Mouse (Mus musculus): ENCODE results near the gene Gm6096. TPM values are rescaled to one million over a fixed set of nuclear protein-coding genes. Genes with fewer than 3 reads are reported as not detected.

Gm6096 gene
- polyA plus RNA-seq, 1 experiment from 2014 or later: 1.1 TPM

- Histone ChIP-seq H3K9me3 (no peaks in the 10 kb centered on the region), H3K27ac (replicated peaks) (no peak overlapping the region), H3K4me3 (no peak overlapping the region), H3K4me1 (no peaks in the 10 kb centered on the region), H3K36me3 (0 out of 2 replicates have a peak, but pooled peaks cover 7% of the 10 kb centered on the region), H3K4me2 (replicated peaks) (no peak overlapping the region), H3K9ac (replicated peaks) (no peak overlapping the region), H3K27me3 (no peaks in the 10 kb centered on the region)
- 91% methylated on average over 3 of the region's 3 CpGs for WGBS
- ATAC-seq (ENCODE audit: low FRiP score, low read depth): no peak
Measured at GRCm38 (mm10) chr7:34276066-34276465, 25.2 kb downstream of the Gm6096 start.

DNA sequence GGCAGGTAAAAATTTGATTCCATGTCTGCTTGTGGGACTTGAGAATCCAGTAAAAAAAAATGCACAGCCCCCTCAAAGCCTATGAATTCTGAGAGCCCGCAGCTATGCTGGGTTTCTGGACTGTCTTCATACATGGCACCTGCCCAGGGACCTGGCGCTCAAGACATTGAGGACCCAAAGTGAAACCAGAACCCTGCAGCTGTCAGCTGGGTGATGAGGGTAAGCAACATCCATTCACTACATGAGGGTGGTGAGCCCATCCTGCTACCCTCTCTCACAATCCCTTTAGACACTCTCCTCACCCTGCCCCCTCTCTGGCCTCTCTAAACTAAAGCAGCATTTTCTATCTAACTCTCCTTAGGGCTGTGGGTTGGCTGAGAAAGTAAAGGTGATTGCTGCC is 26.8 kb downstream of the Gm6096 start:
- WGBS: 94% methylated on average over 2 of the region's 2 CpGs
- no peaks in the 10 kb centered on the region for H3K27me3 ChIP-seq
- no peak overlapping the region for H3K4me3 ChIP-seq
- ATAC-seq (ENCODE audit: low FRiP score, low read depth): no peak
- no peak overlapping the region for H3K4me2 ChIP-seq (replicated peaks)
- no peaks in the 10 kb centered on the region for H3K9me3 ChIP-seq
- H3K4me1 ChIP-seq: no peaks in the 10 kb centered on the region
- H3K9ac ChIP-seq (replicated peaks): no peak overlapping the region
- no peak overlapping the region for H3K27ac ChIP-seq (replicated peaks)
- H3K36me3 ChIP-seq: 0 out of 2 replicates have a peak, but pooled peaks cover 7% of the 10 kb centered on the region

DNA sequence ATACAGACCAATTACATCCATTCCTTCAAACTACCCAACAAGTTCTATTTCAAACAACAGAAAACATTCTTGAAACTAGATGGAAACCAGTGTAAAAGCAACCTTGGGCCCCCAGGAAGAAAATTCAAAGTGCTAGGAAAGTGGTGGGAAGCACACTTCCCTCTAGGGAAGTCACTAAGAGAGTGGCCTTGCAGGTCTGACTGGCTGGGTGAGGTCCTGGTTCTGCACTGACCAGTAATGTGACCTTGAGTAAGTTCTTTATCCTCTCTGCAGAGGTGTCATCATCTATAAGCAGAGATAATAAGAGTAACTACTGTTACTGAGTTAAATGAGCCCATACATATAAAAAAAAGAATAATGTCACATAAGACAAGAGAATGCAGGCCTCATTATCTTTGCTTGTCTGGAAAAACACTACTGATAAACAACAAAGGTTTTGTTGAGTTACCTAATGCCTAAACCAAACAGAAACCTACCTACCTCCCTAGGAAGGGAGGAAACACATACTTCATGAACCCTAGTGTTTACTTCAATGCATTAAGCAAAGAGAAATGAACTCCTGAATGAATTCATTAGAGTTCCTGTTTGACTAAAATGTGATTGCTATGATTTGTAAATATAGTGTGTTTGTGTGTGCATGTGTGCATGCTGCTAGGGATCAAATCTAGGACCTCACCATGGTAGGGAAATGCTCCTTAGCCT is 39.8 kb downstream of the Gm6096 start:
- H3K4me2 ChIP-seq (replicated peaks): no peak overlapping the region
- H3K9me3 ChIP-seq: no peaks in the 10 kb centered on the region
- no peak overlapping the region for H3K27ac ChIP-seq (replicated peaks)
- no peaks in the 10 kb centered on the region for H3K27me3 ChIP-seq
- 0 out of 2 replicates have a peak, but pooled peaks cover 2% of the 10 kb centered on the region for H3K36me3 ChIP-seq
- no peak for ATAC-seq (ENCODE audit: low FRiP score, low read depth)
- no peak overlapping the region for H3K9ac ChIP-seq (replicated peaks)
- H3K4me1 ChIP-seq: no peaks in the 10 kb centered on the region
- H3K4me3 ChIP-seq: no peak overlapping the region

DNA sequence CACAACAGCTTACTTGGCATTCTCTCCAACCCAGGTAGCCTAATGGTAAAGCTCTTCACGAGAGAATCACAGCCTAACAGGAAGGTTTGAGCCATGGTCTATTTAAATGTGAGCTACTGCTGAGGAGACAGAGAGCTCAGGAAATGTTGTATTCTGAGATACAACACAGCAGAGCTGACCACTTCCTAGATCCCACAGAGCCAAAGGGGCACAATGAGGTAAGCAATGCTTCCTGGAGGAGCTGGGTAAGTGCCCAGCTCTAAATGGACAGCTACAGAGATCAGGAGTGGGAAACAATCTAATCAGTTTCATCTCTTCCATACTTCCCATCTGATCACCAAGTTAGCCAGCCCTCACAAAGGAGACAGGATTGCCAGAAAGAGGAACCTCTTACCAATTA is 40.4 kb downstream of the Gm6096 start:
- Histone ChIP-seq H3K27ac (replicated peaks) (no peak overlapping the region), H3K9me3 (no peaks in the 10 kb centered on the region), H3K36me3 (no peaks in the 10 kb centered on the region), H3K4me3 (no peak overlapping the region), H3K27me3 (no peaks in the 10 kb centered on the region), H3K4me1 (no peaks in the 10 kb centered on the region), H3K9ac (replicated peaks) (no peak overlapping the region), H3K4me2 (replicated peaks) (no peak overlapping the region)
- WGBS: 85% methylated on average over 1 of the region's 1 CpGs
- no peak for ATAC-seq (ENCODE audit: low FRiP score, low read depth)

DNA sequence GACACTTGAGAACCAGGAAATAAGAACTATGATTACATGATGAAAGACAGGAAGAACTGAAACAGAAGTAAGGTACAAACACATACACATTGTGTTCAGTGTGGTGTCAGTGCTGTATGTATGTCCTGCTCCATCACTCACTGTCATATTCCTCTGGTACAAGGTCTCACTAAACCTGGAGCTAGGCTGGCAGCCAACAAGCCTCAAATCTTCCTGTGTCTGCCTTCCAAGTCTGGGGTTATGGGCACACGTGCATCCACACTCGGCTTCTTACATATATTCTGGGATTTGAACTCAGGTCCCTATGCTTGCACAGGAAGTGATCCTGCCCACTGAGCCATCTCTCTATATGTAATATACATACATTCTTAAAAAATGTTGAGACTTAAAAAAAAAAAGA is 41.8 kb downstream of the Gm6096 start:
- H3K36me3 ChIP-seq: no peaks in the 10 kb centered on the region
- H3K4me3 ChIP-seq: no peak overlapping the region
- no peak overlapping the region for H3K4me2 ChIP-seq (replicated peaks)
- no peak overlapping the region for H3K27ac ChIP-seq (replicated peaks)
- 98% methylated on average over 2 of the region's 2 CpGs for WGBS
- no peak overlapping the region for H3K9ac ChIP-seq (replicated peaks)
- no peaks in the 10 kb centered on the region for H3K9me3 ChIP-seq
- ATAC-seq (ENCODE audit: low FRiP score, low read depth): no peak
- H3K4me1 ChIP-seq: no peaks in the 10 kb centered on the region
- H3K27me3 ChIP-seq: no peaks in the 10 kb centered on the region

GRCm38 (mm10) chr7:34296124-34296523 is 45.3 kb downstream of the Gm6096 start:
- H3K27me3 ChIP-seq: no peaks in the 10 kb centered on the region

DNA sequence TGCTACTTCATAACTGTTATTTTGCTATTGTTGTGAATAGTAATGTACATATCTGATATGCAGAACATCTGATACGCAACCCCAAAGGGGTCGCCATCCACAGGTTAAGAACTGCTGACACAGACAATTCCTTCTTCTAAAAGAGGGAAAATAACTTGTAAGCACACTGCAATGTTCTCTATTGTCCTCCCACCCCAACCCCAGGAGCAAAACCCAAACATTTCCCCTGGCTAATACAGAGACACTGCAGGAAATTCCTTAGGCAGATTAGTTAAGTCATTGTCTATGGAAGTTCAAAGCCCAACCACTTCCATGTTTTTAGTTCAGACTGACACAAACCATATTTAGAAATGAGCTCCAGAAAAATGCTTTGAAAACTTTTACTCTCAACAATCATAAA is 48.0 kb downstream of the Gm6096 start:
- H3K4me1 ChIP-seq: no peaks in the 10 kb centered on the region
- ATAC-seq (ENCODE audit: low FRiP score, low read depth): no peak
- H3K27ac ChIP-seq (replicated peaks): no peak overlapping the region
- WGBS: 71% methylated on average over 2 of the region's 2 CpGs
- no peaks in the 10 kb centered on the region for H3K27me3 ChIP-seq
- no peak overlapping the region for H3K4me2 ChIP-seq (replicated peaks)
- H3K36me3 ChIP-seq: peaks cover 6% of the 10 kb centered on the region; the same call in 1 of the 2 replicates
- no peaks in the 10 kb centered on the region for H3K9me3 ChIP-seq
- no peak overlapping the region for H3K4me3 ChIP-seq
- H3K9ac ChIP-seq (replicated peaks): no peak overlapping the region

More at GRCm38 (mm10) chr7:34296124-34296523, 45.3 kb downstream of the Gm6096 start:
- Histone ChIP-seq H3K4me3 (no peak overlapping the region), H3K9ac (replicated peaks) (no peak overlapping the region), H3K4me2 (replicated peaks) (no peak overlapping the region), H3K4me1 (no peaks in the 10 kb centered on the region), H3K9me3 (no peaks in the 10 kb centered on the region), H3K27ac (replicated peaks) (no peak overlapping the region), H3K36me3 (no peaks in the 10 kb centered on the region)
- ATAC-seq (ENCODE audit: low FRiP score, low read depth): no peak
- WGBS: 96% methylated on average over 3 of the region's 3 CpGs

Other genes starting within 250 kb of the Gm6096 start
- gene Scgb2b27, start 237.1 kb upstream of the Gm6096 start, polyA plus RNA-seq (2016; fragmentation: Nextera tagmentation; extraction: Ambion mirVana): not detected in 2 replicates
- gene Scgb1b27, start 229.6 kb upstream of the Gm6096 start, polyA plus RNA-seq (2016; fragmentation: Nextera tagmentation; extraction: Ambion mirVana): not detected in 2 replicates
- not detected in 2 replicates for gene Scgb1b30, start 155.6 kb upstream of the Gm6096 start, polyA plus RNA-seq (2016; fragmentation: Nextera tagmentation; extraction: Ambion mirVana)
- 3.0 and 3.8 TPM in 2 replicates for gene Wtip, start 117.8 kb upstream of the Gm6096 start, polyA plus RNA-seq (2016; fragmentation: Nextera tagmentation; extraction: Ambion mirVana)
- gene Uba2, start 81.4 kb upstream of the Gm6096 start, polyA plus RNA-seq (2016; fragmentation: Nextera tagmentation; extraction: Ambion mirVana): 247 TPM in 2 replicates
- gene Pdcd2l, start 54.4 kb upstream of the Gm6096 start, polyA plus RNA-seq (2016; fragmentation: Nextera tagmentation; extraction: Ambion mirVana): 64.9 and 74.9 TPM in 2 replicates
- gene Gpi1, start 20.7 kb upstream of the Gm6096 start, polyA plus RNA-seq (2016; fragmentation: Nextera tagmentation; extraction: Ambion mirVana): 212 and 218 TPM in 2 replicates
- gene 4931406P16Rik, start 62.5 kb downstream of the Gm6096 start, polyA plus RNA-seq (2016; fragmentation: Nextera tagmentation; extraction: Ambion mirVana): 37.7 and 37.9 TPM in 2 replicates
- 117 and 120 TPM in 2 replicates for gene Lsm14a, start 142.3 kb downstream of the Gm6096 start, polyA plus RNA-seq (2016; fragmentation: Nextera tagmentation; extraction: Ambion mirVana)